5 mouse cellular contexts compared by ENCODE assay signal in the genomic region with DNA sequence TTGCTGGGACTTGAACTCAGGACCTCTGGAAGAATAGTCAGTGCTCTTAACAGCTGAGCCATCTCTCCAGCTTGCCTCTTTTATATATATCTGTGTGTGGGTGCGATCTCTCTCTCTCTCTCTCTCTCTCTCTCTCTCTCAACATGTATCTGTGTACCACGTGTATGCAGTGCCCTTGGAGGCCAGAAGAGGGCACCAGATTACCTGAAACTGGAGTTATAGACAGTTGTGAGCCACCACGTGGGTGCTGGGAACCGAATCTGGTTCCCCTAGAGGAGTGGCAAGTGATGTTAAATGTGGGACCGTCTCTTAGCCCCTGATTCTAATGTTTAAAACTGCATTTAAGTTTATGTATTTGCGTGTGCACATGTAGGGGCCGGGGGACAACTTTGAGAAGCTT. TPM values are rescaled to one million over a fixed set of nuclear protein-coding genes. Genes with fewer than 3 reads are reported as not detected.
"Had no signal": no experiment of that assay in that cellular context is flagged by ENCODE, and none has a peak within 500 bp of the region (broad histone marks: within the 10 kb centered on the region; RNA-seq: fewer than 3 reads in every experiment).

No protein-coding gene starts in this region.

RNA-seq across cellular contexts. Expression of gene Tead3, which starts 26.2 kb away (rescaled TPM):
- total RNA-seq: megakaryocyte, adult 5-6 weeks; monocyte, adult 5-6 weeks; neutrophil, adult 5-6 weeks had no signal

RNA-seq across cellular contexts. Expression of gene Tulp1, which starts 40.6 kb away (rescaled TPM):
- total RNA-seq: layer of hippocampus, postnatal 25 days; left cerebral cortex, adult 2 months; megakaryocyte, adult 5-6 weeks; monocyte, adult 5-6 weeks; neutrophil, adult 5-6 weeks had no signal
